Mouse (Mus musculus) heart, embryonic 11.5 days (tissue): ENCODE data around the gene Shroom3. TPM values are rescaled to one million over a fixed set of nuclear protein-coding genes. Genes with fewer than 3 reads are reported as not detected.
A peak's percentile ranks its signal among the peaks of the same experiment; 100 is the strongest.

Experiments used
- ATAC-seq: fragments of 200-750 bp; cut with Nextera tagmentation; replicated peaks from 2 replicates; pipeline ENCODE4 v1.8.0; 2017; ENCODE audit warnings: moderate library complexity; ENCODE audit not compliant: insufficient number of reproducible peaks, low FRiP score, low TSS enrichment
- H3K27ac ChIP-seq: fragments of 300-500 bp; sonication (generic); 2 replicates; pipeline ENCODE4 v1.5.1; 2014; ENCODE audit warnings: mild to moderate bottlenecking, low read depth, low read length
- H3K27me3 ChIP-seq: fragments of 300-500 bp; sonication (generic); 2 replicates; pipeline ENCODE4 v1.6.1; 2014; ENCODE audit warnings: mild to moderate bottlenecking, low read length, mixed read lengths; ENCODE audit not compliant: control insufficient read depth, insufficient read depth
- H3K36me3 ChIP-seq: fragments of 300-500 bp; sonication (generic); 2 replicates; pipeline ENCODE4 v1.6.1; 2014; ENCODE audit warnings: mild to moderate bottlenecking, low read length, moderate library complexity, mixed read lengths; ENCODE audit not compliant: control insufficient read depth, insufficient read depth
- H3K4me1 ChIP-seq: fragments of 300-500 bp; sonication (generic); 2 replicates; pipeline ENCODE4 v1.6.1; 2014; ENCODE audit warnings: low read length; ENCODE audit not compliant: control insufficient read depth, insufficient read depth
- H3K4me2 ChIP-seq: fragments of 300-500 bp; sonication (generic); 2 replicates; pipeline ENCODE4 v1.6.1; 2014; ENCODE audit warnings: mild to moderate bottlenecking, moderate library complexity
- H3K4me3 ChIP-seq: fragments of 300-500 bp; sonication (generic); 2 replicates; pipeline ENCODE4 v1.5.1; 2014; ENCODE audit warnings: low read depth, low read length
- H3K9ac ChIP-seq: fragments of 300-500 bp; sonication (generic); 2 replicates; pipeline ENCODE4 v1.6.1; 2014; ENCODE audit warnings: mild to moderate bottlenecking, low read depth, low read length, moderate library complexity
- H3K9me3 ChIP-seq: fragments of 300-500 bp; sonication (generic); replicated peaks from 2 replicates; pipeline ENCODE4 v1.6.1; 2016; ENCODE audit warnings: low read length; ENCODE audit not compliant: control insufficient read depth
- WGBS: fragments of 180-500 bp; shearing (Covaris S2); extraction: QIAGEN DNeasy Blood & Tissue Kit; methylation state at CpG from one replicate; pipeline ENCODE4 v1.1.7; 2014; ENCODE audit not compliant: insufficient replicate concordance; 5-methylcytosine and 5-hydroxymethylcytosine counted together
- polyA plus RNA-seq: library from polyadenylated mRNA; unstranded; fragments of >200 nt; fragmentation: Nextera tagmentation; extraction: Ambion mirVana; gene quantifications from 2 replicates; pipeline ENCODE4 v1.2.1, GENCODE M21; 2014

The Shroom3 gene
- polyA plus RNA-seq, 1 experiment from 2014 or later = 14.9 TPM

DNA sequence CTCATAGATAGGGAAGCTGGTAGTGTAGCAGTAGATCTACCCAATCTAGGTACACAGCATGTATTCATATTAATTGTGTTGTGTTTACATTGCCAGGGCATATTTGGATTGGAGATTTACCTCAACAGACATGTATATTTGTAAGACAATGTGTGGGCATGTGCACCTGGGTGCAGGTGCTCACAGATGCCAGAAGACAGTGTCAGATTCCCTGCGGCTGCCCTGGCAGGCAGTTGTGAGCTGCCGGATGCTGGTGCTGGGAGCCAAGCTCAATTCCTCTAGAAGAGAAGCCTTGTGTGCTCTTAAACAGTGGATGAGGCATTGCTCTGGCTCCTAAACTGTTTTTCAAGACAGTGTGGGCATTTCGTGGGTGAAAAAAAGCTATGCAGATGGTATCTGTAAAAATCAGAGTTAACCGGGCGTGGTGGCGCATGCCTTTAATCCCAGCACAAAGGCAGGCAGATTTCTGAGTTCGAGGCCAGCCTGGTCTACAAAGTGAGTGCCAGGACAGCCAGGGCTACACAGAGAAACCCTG is 72.1 kb downstream of the Shroom3 start:
- 83% methylated on average over 7 of the region's 7 CpGs for WGBS
- no peaks in the 10 kb centered on the region for H3K27me3 ChIP-seq
- H3K36me3 ChIP-seq = no peaks in the 10 kb centered on the region
- H3K4me1 ChIP-seq = no peaks in the 10 kb centered on the region
- H3K4me2 ChIP-seq = no peak overlapping the region
- no peak overlapping the region for H3K4me3 ChIP-seq
- H3K9ac ChIP-seq = no peak overlapping the region
- ATAC-seq = no peak
- no peak overlapping the region for H3K27ac ChIP-seq
- no peaks in the 10 kb centered on the region for H3K9me3 ChIP-seq

DNA sequence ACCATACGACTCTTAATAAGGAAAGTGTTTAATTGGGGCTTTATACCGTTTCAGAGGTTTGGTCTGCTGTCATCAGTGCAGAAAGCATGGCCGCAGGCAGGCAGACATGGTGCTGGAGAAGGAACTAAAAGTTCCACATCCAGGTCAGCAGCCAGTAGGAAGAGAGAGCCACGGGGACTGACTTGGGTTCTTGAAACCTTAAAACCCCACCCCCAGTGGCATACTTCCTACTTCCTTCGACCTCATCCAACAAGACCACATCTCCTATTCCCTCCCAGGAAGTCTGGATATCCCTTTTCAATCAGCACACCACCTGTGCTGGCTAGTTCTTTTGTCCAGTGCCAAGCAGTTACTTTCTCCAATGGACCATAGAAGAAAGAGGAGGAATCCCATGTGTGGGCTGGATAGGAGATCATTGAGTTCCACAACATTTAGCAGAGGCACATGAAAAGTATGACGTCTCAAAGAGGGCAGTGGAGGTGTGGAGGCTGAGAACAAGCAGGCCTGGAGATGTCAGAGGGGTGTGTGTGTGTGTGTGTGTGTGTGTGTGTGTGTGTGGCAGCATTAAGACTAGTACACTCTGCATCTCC is 76.0 kb downstream of the Shroom3 start:
- 76% methylated on average over 6 of the region's 6 CpGs for whole genome bisulfite sequencing
- Histone ChIP-seq H3K4me3 (no peak overlapping the region), H3K9ac (no peak overlapping the region), H3K9me3 (no peaks in the 10 kb centered on the region), H3K27ac (no peak overlapping the region), H3K4me1 (peaks cover 12% of the 10 kb centered on the region), H3K27me3 (no peaks in the 10 kb centered on the region), H3K4me2 (no peak overlapping the region), H3K36me3 (no peaks in the 10 kb centered on the region)
- no peak for ATAC-seq

DNA sequence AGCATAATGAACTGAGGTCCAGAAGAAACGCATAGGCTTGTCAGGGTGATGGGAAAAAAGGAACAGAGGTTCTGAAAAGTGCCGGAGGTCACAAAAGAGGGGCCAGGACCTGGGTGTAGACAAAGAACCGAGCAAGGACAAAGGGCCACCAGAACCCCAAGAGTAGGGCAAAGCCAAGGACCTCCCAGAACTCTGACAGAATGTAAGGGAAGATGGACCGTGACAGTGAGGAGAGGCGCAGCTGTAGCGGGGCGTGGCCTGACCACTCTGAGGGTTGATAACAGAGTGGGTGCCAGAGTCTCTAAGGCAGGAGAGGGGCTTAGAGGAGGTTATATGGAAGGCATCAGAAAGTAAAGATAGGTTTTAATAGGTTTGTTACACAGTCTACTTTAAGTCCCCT is 77.3 kb downstream of the Shroom3 start:
- no peak for ATAC-seq
- WGBS = 66% methylated on average over 7 of the region's 7 CpGs
- Histone ChIP-seq H3K4me2 (no peak overlapping the region), H3K9me3 (no peaks in the 10 kb centered on the region), H3K27me3 (no peaks in the 10 kb centered on the region), H3K4me1 (peaks cover 12% of the 10 kb centered on the region), H3K36me3 (no peaks in the 10 kb centered on the region), H3K27ac (no peak overlapping the region), H3K9ac (no peak overlapping the region), H3K4me3 (no peak overlapping the region)

DNA sequence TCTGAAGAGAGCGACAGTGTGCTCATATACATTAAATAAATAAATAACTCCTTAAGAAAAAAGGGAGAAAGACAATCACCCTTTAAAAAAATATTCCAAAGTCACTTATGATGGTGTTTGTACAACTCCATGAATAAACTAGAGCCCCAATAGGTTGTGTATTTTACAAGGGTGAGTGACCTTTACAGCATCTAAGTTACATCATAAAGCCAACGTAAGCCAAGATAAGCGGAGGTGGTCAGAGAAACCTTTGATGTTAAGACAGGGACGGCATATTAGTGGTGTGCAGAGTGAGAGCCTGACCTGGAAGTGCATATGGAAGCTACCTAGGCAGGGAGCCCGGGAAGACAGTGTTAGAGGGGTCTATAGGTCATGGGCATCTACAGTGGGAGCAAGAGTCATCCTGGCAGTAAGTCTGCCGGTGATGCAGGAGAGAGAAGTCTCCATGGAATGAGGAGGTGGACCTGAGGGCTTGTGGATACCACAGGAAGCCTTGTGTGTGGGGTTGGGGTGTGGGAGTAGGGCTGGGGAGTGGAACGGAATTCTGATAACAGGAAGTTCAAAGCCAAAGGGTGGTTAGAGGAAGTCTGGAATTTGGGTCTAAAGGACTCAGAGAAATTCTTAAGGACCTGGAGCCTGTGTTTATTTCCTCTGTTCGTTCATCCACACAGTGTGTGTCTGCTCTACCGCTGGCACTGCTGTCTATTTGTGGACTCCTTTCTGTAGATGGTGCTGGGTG is 78.5 kb downstream of the Shroom3 start:
- Histone ChIP-seq H3K4me2 (no peak overlapping the region), H3K9me3 (no peaks in the 10 kb centered on the region), H3K27me3 (no peaks in the 10 kb centered on the region), H3K9ac (no peak overlapping the region), H3K4me1 (peaks cover 12% of the 10 kb centered on the region), H3K4me3 (no peak overlapping the region), H3K27ac (no peak overlapping the region), H3K36me3 (no peaks in the 10 kb centered on the region)
- 66% methylated on average over 9 of the region's 9 CpGs for WGBS
- ATAC-seq = no peak

DNA sequence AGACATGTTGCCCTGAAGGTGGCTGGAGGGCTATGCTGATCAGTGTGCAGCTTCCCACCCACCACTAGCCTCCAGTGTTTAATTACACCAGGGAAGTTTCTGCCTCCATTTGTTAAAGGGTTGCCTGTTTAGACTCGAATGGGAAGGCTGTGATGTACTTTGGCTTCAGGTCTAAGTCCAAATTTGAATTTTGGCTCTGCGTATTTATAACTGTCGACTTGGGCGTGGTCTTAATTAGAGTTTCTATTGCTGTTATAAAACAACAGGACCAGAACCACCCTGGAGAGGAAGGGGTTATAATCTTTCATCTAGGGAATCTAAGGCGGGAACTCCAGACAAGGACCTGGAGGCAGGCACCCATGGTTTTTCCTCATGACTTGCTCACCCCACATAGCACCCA is 79.2 kb downstream of the Shroom3 start:
- ATAC-seq = no peak
- H3K27ac ChIP-seq = no peak overlapping the region
- no peaks in the 10 kb centered on the region for H3K9me3 ChIP-seq
- H3K36me3 ChIP-seq = no peaks in the 10 kb centered on the region
- H3K4me1 ChIP-seq = peaks cover 12% of the 10 kb centered on the region
- no peaks in the 10 kb centered on the region for H3K27me3 ChIP-seq
- no peak overlapping the region for H3K9ac ChIP-seq
- H3K4me2 ChIP-seq = no peak overlapping the region
- whole genome bisulfite sequencing = 86% methylated on average over 5 of the region's 5 CpGs
- no peak overlapping the region for H3K4me3 ChIP-seq

GRCm38 (mm10) chr5:92763546-92763952 is 80.3 kb downstream of the Shroom3 start:
- H3K27me3 ChIP-seq = no peaks in the 10 kb centered on the region
- no peaks in the 10 kb centered on the region for H3K36me3 ChIP-seq
- H3K9me3 ChIP-seq = no peaks in the 10 kb centered on the region
- 0 out of 2 replicates have a peak overlapping the region, but pooled peaks have one; percentile 41 for H3K27ac ChIP-seq
- no peak overlapping the region for H3K4me2 ChIP-seq
- ATAC-seq = 0 out of 2 replicates have a peak, but pooled peaks have one; percentile 24
- H3K4me1 ChIP-seq = peaks cover 15% of the 10 kb centered on the region
- 8% methylated on average over 4 of the region's 4 CpGs for WGBS
- no peak overlapping the region for H3K9ac ChIP-seq
- no peak overlapping the region for H3K4me3 ChIP-seq

GRCm38 (mm10) chr5:92766301-92766700 is 83.1 kb downstream of the Shroom3 start:
- H3K27ac ChIP-seq = no peak overlapping the region
- H3K4me1 ChIP-seq = peaks cover 15% of the 10 kb centered on the region

GRCm38 (mm10) chr5:92767194-92767777 is 84.1 kb downstream of the Shroom3 start:
- WGBS = 53% methylated on average over 7 of the region's 7 CpGs

More at GRCm38 (mm10) chr5:92766301-92766700, 83.1 kb downstream of the Shroom3 start:
- H3K27me3 ChIP-seq = no peaks in the 10 kb centered on the region
- no peak overlapping the region for H3K9ac ChIP-seq
- ATAC-seq = no peak
- 58% methylated on average over 4 of the region's 4 CpGs for WGBS
- no peak overlapping the region for H3K4me3 ChIP-seq
- H3K4me2 ChIP-seq = no peak overlapping the region
- no peaks in the 10 kb centered on the region for H3K36me3 ChIP-seq
- H3K9me3 ChIP-seq = no peaks in the 10 kb centered on the region

More at GRCm38 (mm10) chr5:92767194-92767777, 84.1 kb downstream of the Shroom3 start:
- no peak overlapping the region for H3K4me3 ChIP-seq
- H3K27ac ChIP-seq = 0 out of 2 replicates have a peak overlapping the region, but pooled peaks have one; percentile 22
- no peak for ATAC-seq
- H3K9ac ChIP-seq = no peak overlapping the region
- peaks cover 10% of the 10 kb centered on the region; the same call in 1 of the 2 replicates for H3K4me1 ChIP-seq
- H3K27me3 ChIP-seq = no peaks in the 10 kb centered on the region
- no peak overlapping the region for H3K4me2 ChIP-seq
- no peaks in the 10 kb centered on the region for H3K36me3 ChIP-seq
- no peaks in the 10 kb centered on the region for H3K9me3 ChIP-seq
